ENCODE assay signal across 24 mouse cellular contexts in genomic region chr13:83468794-83469193, GRCm38 (mm10).
"Had no signal": no experiment of that assay in that cellular context is flagged by ENCODE, and none has a peak within 500 bp of the region (broad histone marks: within the 10 kb centered on the region; RNA-seq: fewer than 3 reads in every experiment).

No protein-coding gene starts in this region.

- H3K36me3 ChIP-seq: heart, embryonic 13.5 days; heart, embryonic 15.5 days; hindbrain, embryonic 13.5 days; hindbrain, embryonic 15.5 days; intestine, embryonic 15.5 days; limb, embryonic 10.5 days; limb, embryonic 12.5 days; liver, embryonic 13.5 days had no signal

- H3K27me3 ChIP-seq: heart, embryonic 13.5 days; heart, embryonic 15.5 days; hindbrain, embryonic 13.5 days; hindbrain, embryonic 15.5 days; intestine, embryonic 15.5 days; limb, embryonic 12.5 days; liver, embryonic 13.5 days had no signal

- H3K9ac ChIP-seq: heart, embryonic 13.5 days; heart, embryonic 15.5 days; hindbrain, embryonic 13.5 days; hindbrain, embryonic 15.5 days; intestine, embryonic 15.5 days; limb, embryonic 12.5 days; liver, embryonic 13.5 days had no signal

- H3K4me3 ChIP-seq: heart, adult 2 months; heart, embryonic 13.5 days; heart, embryonic 15.5 days; hindbrain, embryonic 13.5 days; hindbrain, embryonic 15.5 days; intestine, embryonic 15.5 days; layer of hippocampus, adult 2 months; left cerebral cortex, adult 2 months; limb, embryonic 10.5 days; limb, embryonic 12.5 days; liver, embryonic 13.5 days had no signal

- ATAC-seq: hindbrain, postnatal 0 days; intestine, embryonic 15.5 days; intestine, postnatal 0 days had no signal

- H3K4me1 ChIP-seq: heart, embryonic 13.5 days; heart, embryonic 15.5 days; hindbrain, embryonic 13.5 days; hindbrain, embryonic 15.5 days; intestine, embryonic 15.5 days; limb, embryonic 10.5 days; liver, embryonic 13.5 days had no signal

- DNase-seq: gastrocnemius, postnatal 14 days; gastrocnemius, postnatal 36 days; heart, adult 11 months; heart, adult 2 months; heart, postnatal 14 days; heart, postnatal 36 days; kidney, adult 18-20 months; kidney, adult 8-10 months; kidney, postnatal 10 days; kidney, postnatal 25 days; kidney, postnatal 4 days; liver; liver, embryonic 13.5 days had no signal

- H3K27ac ChIP-seq: heart, adult 2 months; heart, embryonic 13.5 days; heart, embryonic 15.5 days; hindbrain, embryonic 13.5 days; hindbrain, embryonic 15.5 days; hindbrain, postnatal 0 days; intestine, embryonic 15.5 days; layer of hippocampus, adult 2 months; left cerebral cortex, adult 2 months; limb, embryonic 10.5 days; limb, embryonic 12.5 days; liver, embryonic 13.5 days had no signal

- H3K9me3 ChIP-seq: heart, embryonic 13.5 days; heart, embryonic 15.5 days; hindbrain, embryonic 13.5 days; hindbrain, embryonic 15.5 days; intestine, embryonic 15.5 days; limb, embryonic 10.5 days; limb, embryonic 12.5 days; liver, embryonic 13.5 days had no signal
